Mouse (Mus musculus): ENCODE data around the gene Nusap1.

GRCm38 (mm10) chr2:119591247-119591646 lies 26.9 kb upstream of the Nusap1 start:
- TF ChIP-seq CTCF (IDR thresholded peaks at IDR 0.05; ENCODE audit: low read depth, low read length) (no peak), TAL1 (conservative IDR thresholded peaks at IDR 0.05; ENCODE audit: low read depth, low read length) (no peak)

Measured in G1E (cell line).